Mouse (Mus musculus) brain, embryonic 14.5 days (tissue): Measurements from ENCODE around the gene Cyb5d1. TPM values are rescaled to one million over a fixed set of nuclear protein-coding genes. Genes with fewer than 3 reads are reported as not detected.

Experiments
- DNase-seq: peaks from one replicate; pipeline ENCODE4 v3.0.0-alpha.2; 2011; ENCODE audit warnings: low read depth
- CTCF ChIP-seq: fragments of 200-500 bp; IDR thresholded peaks from 2 replicates; pipeline ENCODE4 v1.5.1; 2012; ENCODE audit warnings: inconsistent platforms, mild to moderate bottlenecking, moderate library complexity, borderline replicate concordance; ENCODE audit not compliant: insufficient read depth, insufficient read length; ENCODE audit errors: extremely low read depth
- POLR2A ChIP-seq: fragments of 200-500 bp; IDR thresholded peaks from 2 replicates; pipeline ENCODE4 v1.6.1; 2012; ENCODE audit warnings: mild to moderate bottlenecking, inconsistent platforms, borderline replicate concordance; ENCODE audit not compliant: poor library complexity, insufficient read depth, insufficient read length, severe bottlenecking; ENCODE audit errors: extremely low read depth
- polyA plus RNA-seq: library from polyadenylated mRNA; depleted of rRNA; stranded (reverse); fragments of >200 nt; gene quantifications from 2 replicates; pipeline ENCODE4 v1.2.3, GENCODE M21; 2012

The Cyb5d1 gene
- polyA plus RNA-seq, 1 experiment = 28.7 TPM

GRCm38 (mm10) chr11:69408541-69409377 lies 13.3 kb upstream of the Cyb5d1 start:
- DNase-seq = peak; percentile 97
- TF ChIP-seq CTCF (no peak), POLR2A (no peak)

GRCm38 (mm10) chr11:69407724-69408004 lies 12.2 kb upstream of the Cyb5d1 start:
- DNase-seq = no peak
- TF ChIP-seq POLR2A (no peak), CTCF (no peak)

- no peak for DNase-seq
- no peak for TF ChIP-seq CTCF
- TF ChIP-seq POLR2A = no peak
These were observed 11.7 kb upstream of the Cyb5d1 start for GRCm38 (mm10) chr11:69406867-69407723.

GRCm38 (mm10) chr11:69406282-69406681 lies 10.9 kb upstream of the Cyb5d1 start:
- no peak for DNase-seq
- TF ChIP-seq POLR2A (no peak), CTCF (no peak)

GRCm38 (mm10) chr11:69405397-69406200 lies 10.2 kb upstream of the Cyb5d1 start:
- TF ChIP-seq CTCF = no peak
- TF ChIP-seq POLR2A = no peak
- no peak for DNase-seq

- no peak for DNase-seq
- TF ChIP-seq POLR2A (no peak), CTCF (no peak)
These were observed 9.4 kb upstream of the Cyb5d1 start for GRCm38 (mm10) chr11:69404595-69405396.

- DNase-seq = no peak
- no peak for TF ChIP-seq POLR2A
- no peak for TF ChIP-seq CTCF
These were observed 8.5 kb upstream of the Cyb5d1 start for GRCm38 (mm10) chr11:69403691-69404594.

GRCm38 (mm10) chr11:69401987-69402386 lies 6.6 kb upstream of the Cyb5d1 start:
- no peak for DNase-seq
- TF ChIP-seq CTCF = no peak
- TF ChIP-seq POLR2A = no peak

GRCm38 (mm10) chr11:69401210-69401637 lies 5.8 kb upstream of the Cyb5d1 start:
- TF ChIP-seq POLR2A (no peak), CTCF (peak; percentile 86)
- DNase-seq = peak; percentile 96

- TF ChIP-seq CTCF = no peak
- no peak for TF ChIP-seq POLR2A
- no peak for DNase-seq
These were observed 4.8 kb upstream of the Cyb5d1 start for GRCm38 (mm10) chr11:69400083-69400850.
